Mouse (Mus musculus): Measurements from ENCODE around the gene Zfp36l2. TPM values are rescaled to one million over a fixed set of nuclear protein-coding genes. Genes with fewer than 3 reads are reported as not detected.
"Not testable (repeated sequence)": the region's sequence is repeated elsewhere in the genome, so short reads cannot be mapped to it uniquely, and the experiment has no call there.

Zfp36l2 gene
- polyA plus RNA-seq, 1 experiment from 2014 or later: 3.4 TPM

DNA sequence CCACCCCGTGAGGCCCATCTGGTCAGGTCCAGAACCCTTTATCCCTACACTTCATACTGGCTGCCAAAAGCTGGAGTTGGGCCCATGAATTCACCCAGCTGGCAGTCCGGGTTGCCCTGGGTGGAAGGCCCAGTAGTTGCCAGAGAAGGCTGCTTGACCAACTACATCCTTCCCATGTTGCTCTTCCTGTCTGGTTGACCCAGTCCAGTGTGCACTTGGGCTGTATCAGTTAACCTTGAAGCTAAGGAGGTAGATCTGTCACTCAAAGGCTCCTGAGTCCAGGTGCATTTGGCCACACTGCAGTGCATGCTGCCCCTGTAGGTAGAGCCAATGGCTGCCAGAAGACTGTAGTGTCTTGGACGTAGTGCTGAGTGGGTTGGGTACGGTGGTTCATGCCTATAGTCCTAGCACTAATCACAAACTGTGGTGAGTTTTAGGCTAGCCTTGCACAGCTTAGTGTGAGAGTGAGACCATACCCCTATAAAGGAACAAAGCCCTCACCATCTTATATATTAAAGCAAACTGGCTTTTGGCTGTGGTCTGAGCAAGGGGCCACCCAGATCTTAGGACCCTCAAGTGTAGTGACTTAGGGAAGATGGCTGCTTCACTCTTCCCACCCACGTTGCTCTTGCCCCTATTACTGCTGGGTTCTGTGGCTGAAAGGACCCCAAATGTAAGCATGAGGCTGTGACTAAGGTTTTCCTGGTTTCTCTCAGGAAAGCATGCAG is 1.5 kb upstream of the Zfp36l2 start:
- Histone ChIP-seq H3K4me2 (ENCODE audit: low read length) (peak overlapping the region; percentile 79; the same call in 1 of the 2 replicates), H3K9ac (replicated peaks; ENCODE audit: low read depth, low read length) (peak overlapping the region; percentile 68; the same call in 1 of the 2 replicates), H3K27me3 (replicated peaks; ENCODE audit: control insufficient read depth, insufficient read depth, low read length) (peaks cover 6% of the 10 kb centered on the region; the same call in 1 of the 2 replicates), H3K4me3 (replicated peaks; ENCODE audit: low read length) (no peak overlapping the region; the same call in 1 of the 2 replicates), H3K4me1 (replicated peaks; ENCODE audit: control insufficient read depth, insufficient read depth, low read length) (peaks cover 20% of the 10 kb centered on the region), H3K27ac (ENCODE audit: low read length) (peak overlapping the region; percentile 80), H3K9me3 (ENCODE audit: control insufficient read depth, low read length) (no peaks in the 10 kb centered on the region), H3K36me3 (ENCODE audit: control insufficient read depth, insufficient read depth) (no peaks in the 10 kb centered on the region)
- WGBS: 68% methylated on average over 5 of the region's 5 CpGs
- no peak for ATAC-seq

- H3K27ac ChIP-seq (ENCODE audit: low read length): peak overlapping the region; percentile 80
- ATAC-seq: peak; percentile 81
- no peaks in the 10 kb centered on the region for H3K36me3 ChIP-seq (ENCODE audit: control insufficient read depth, insufficient read depth)
- peaks cover 6% of the 10 kb centered on the region; the same call in 1 of the 2 replicates for H3K27me3 ChIP-seq (replicated peaks; ENCODE audit: control insufficient read depth, insufficient read depth, low read length)
- H3K9ac ChIP-seq (replicated peaks; ENCODE audit: low read depth, low read length): peak overlapping the region; percentile 68
- H3K4me3 ChIP-seq (replicated peaks; ENCODE audit: low read length): peak overlapping the region; percentile 66
- H3K4me1 ChIP-seq (replicated peaks; ENCODE audit: control insufficient read depth, insufficient read depth, low read length): peaks cover 20% of the 10 kb centered on the region
- no peaks in the 10 kb centered on the region for H3K9me3 ChIP-seq (ENCODE audit: control insufficient read depth, low read length)
- 2% methylated on average over 38 of the region's 38 CpGs for WGBS
- H3K4me2 ChIP-seq (ENCODE audit: low read length): peak overlapping the region; percentile 79
Observed at GRCm38 (mm10) chr17:84188374-84188961, 721 bp upstream of the Zfp36l2 start.

- peak overlapping the region; percentile 68 for H3K9ac ChIP-seq (replicated peaks; ENCODE audit: low read depth, low read length)
- peak overlapping the region; percentile 79 for H3K4me2 ChIP-seq (ENCODE audit: low read length)
- H3K4me3 ChIP-seq (replicated peaks; ENCODE audit: low read length): peak overlapping the region; percentile 66
- H3K36me3 ChIP-seq (ENCODE audit: control insufficient read depth, insufficient read depth); H3K9me3 ChIP-seq (ENCODE audit: control insufficient read depth, low read length); H3K27me3 ChIP-seq (replicated peaks; ENCODE audit: control insufficient read depth, insufficient read depth, low read length): not testable (repeated sequence)
- WGBS: 0% methylated on average over 9 of the region's 37 CpGs
- peak; percentile 15 for ATAC-seq
- peak overlapping the region; percentile 66 for H3K27ac ChIP-seq (ENCODE audit: low read length)
- peaks cover 27% of the 10 kb centered on the region for H3K4me1 ChIP-seq (replicated peaks; ENCODE audit: control insufficient read depth, insufficient read depth, low read length)
Observed at GRCm38 (mm10) chr17:84187264-84187663, 483 bp downstream of the Zfp36l2 start.

GRCm38 (mm10) chr17:84186451-84187202 is 1.1 kb downstream of the Zfp36l2 start:
- Histone ChIP-seq H3K4me3 (replicated peaks; ENCODE audit: low read length) (peak overlapping the region; percentile 51), H3K36me3 (ENCODE audit: control insufficient read depth, insufficient read depth) (no peaks in the 10 kb centered on the region), H3K9ac (replicated peaks; ENCODE audit: low read depth, low read length) (peak overlapping the region; percentile 65), H3K4me2 (ENCODE audit: low read length) (peak overlapping the region; percentile 57), H3K27ac (ENCODE audit: low read length) (peak overlapping the region; percentile 65), H3K4me1 (replicated peaks; ENCODE audit: control insufficient read depth, insufficient read depth, low read length) (peaks cover 27% of the 10 kb centered on the region), H3K27me3 (replicated peaks; ENCODE audit: control insufficient read depth, insufficient read depth, low read length) (peaks cover 6% of the 10 kb centered on the region; the same call in 1 of the 2 replicates), H3K9me3 (ENCODE audit: control insufficient read depth, low read length) (no peaks in the 10 kb centered on the region)
- no peak for ATAC-seq
- under 1% methylated on average over 78 of the region's 80 CpGs for WGBS

DNA sequence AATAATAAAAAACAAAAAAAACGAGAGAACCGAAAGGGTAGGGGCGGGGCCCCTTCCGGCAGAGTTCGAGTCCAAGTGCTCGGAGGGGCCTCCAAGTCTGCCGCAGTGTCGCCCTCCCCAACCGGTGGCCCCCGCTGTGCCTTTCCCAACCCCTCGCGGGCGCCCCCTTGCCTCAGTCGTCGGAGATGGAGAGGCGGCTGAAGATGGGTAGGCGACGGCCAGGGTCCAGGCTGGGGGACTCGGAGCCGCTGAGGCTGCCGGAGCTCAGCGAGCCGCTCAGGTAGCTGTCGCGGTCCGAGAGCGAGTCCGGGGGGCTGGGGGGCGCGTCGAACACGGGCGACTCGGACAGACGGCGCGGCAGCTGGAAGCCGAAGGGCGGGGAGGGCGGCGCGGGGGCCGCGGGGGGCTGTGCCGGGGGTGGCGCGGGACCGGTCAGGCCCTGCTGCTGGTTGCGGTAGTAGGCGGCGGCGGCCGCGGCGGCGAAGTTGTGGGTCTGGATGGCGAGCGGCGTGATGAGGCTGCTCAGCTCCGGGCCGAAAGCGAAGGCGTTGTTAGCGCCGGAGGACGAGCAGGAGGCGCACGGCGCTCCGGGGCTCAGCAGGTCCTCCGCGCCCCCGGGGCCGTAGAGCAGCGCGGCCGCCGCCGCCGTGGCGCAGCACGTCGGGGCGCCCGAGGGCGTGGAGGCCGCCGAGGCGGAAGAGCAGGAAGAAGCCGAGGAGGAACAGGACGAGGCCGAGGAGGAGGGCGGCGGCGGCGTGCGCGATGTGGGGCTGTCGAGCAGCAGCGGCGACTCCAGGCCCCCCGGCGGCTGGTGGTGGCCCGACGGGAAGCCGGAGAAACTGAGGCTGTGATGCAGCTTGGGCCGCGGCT is 1.9 kb downstream of the Zfp36l2 start:
- H3K9ac ChIP-seq (replicated peaks; ENCODE audit: low read depth, low read length): peak overlapping the region; percentile 65
- WGBS: under 1% methylated on average over 77 of the region's 108 CpGs

DNA sequence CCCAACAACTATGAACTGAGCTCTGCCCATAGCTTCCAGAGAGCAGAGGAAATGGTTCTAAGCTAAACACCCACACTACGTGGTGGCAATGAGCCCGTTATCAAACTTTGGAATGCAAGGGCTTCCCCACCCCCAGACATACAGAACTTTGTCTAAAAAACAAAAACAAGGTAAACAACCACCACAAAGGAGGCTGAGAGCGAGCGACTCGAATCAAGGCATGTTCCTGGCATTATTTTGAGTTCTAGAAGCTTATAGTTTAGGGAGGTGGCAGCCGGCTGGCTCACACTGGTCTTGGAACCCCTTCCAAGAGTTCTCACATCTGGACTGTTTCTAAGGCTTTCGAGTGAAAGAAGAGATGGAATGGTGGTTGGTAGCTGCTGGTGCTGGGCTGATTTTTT is 2.7 kb downstream of the Zfp36l2 start:
- Histone ChIP-seq H3K9ac (replicated peaks; ENCODE audit: low read depth, low read length) (peak overlapping the region; percentile 3), H3K36me3 (ENCODE audit: control insufficient read depth, insufficient read depth) (no peaks in the 10 kb centered on the region), H3K4me1 (replicated peaks; ENCODE audit: control insufficient read depth, insufficient read depth, low read length) (peaks cover 27% of the 10 kb centered on the region), H3K9me3 (ENCODE audit: control insufficient read depth, low read length) (no peaks in the 10 kb centered on the region), H3K4me3 (replicated peaks; ENCODE audit: low read length) (peak overlapping the region; percentile 51), H3K27ac (ENCODE audit: low read length) (no peak overlapping the region), H3K4me2 (ENCODE audit: low read length) (peak overlapping the region; percentile 57), H3K27me3 (replicated peaks; ENCODE audit: control insufficient read depth, insufficient read depth, low read length) (peaks cover 4% of the 10 kb centered on the region; the same call in 1 of the 2 replicates)
- ATAC-seq: no peak
- WGBS: 2% methylated on average over 7 of the region's 7 CpGs

More for the DNA sequence above, 1.9 kb downstream of the Zfp36l2 start:
- Histone ChIP-seq H3K36me3 (ENCODE audit: control insufficient read depth, insufficient read depth) (no peaks in the 10 kb centered on the region), H3K4me1 (replicated peaks; ENCODE audit: control insufficient read depth, insufficient read depth, low read length) (peaks cover 27% of the 10 kb centered on the region), H3K27me3 (replicated peaks; ENCODE audit: control insufficient read depth, insufficient read depth, low read length) (peaks cover 6% of the 10 kb centered on the region; the same call in 1 of the 2 replicates), H3K4me2 (ENCODE audit: low read length) (peak overlapping the region; percentile 57), H3K4me3 (replicated peaks; ENCODE audit: low read length) (peak overlapping the region; percentile 51), H3K27ac (ENCODE audit: low read length) (peak overlapping the region; percentile 50), H3K9me3 (ENCODE audit: control insufficient read depth, low read length) (no peaks in the 10 kb centered on the region)
- no peak for ATAC-seq

GRCm38 (mm10) chr17:84183291-84183781 is 4.4 kb downstream of the Zfp36l2 start:
- ATAC-seq: no peak
- Histone ChIP-seq H3K4me3 (replicated peaks; ENCODE audit: low read length) (peak overlapping the region; percentile 4), H3K9ac (replicated peaks; ENCODE audit: low read depth, low read length) (no peak overlapping the region), H3K4me2 (ENCODE audit: low read length) (peak overlapping the region; percentile 34), H3K4me1 (replicated peaks; ENCODE audit: control insufficient read depth, insufficient read depth, low read length) (peaks cover 18% of the 10 kb centered on the region), H3K27me3 (replicated peaks; ENCODE audit: control insufficient read depth, insufficient read depth, low read length) (0 out of 2 replicates have a peak, but pooled peaks cover 3% of the 10 kb centered on the region), H3K9me3 (ENCODE audit: control insufficient read depth, low read length) (no peaks in the 10 kb centered on the region), H3K27ac (ENCODE audit: low read length) (no peak overlapping the region), H3K36me3 (ENCODE audit: control insufficient read depth, insufficient read depth) (no peaks in the 10 kb centered on the region)
- 8% methylated on average over 12 of the region's 12 CpGs for WGBS

All from forebrain, embryonic 16.5 days (tissue).